Mouse (Mus musculus) embryonic facial prominence, embryonic 11.5 days (tissue): Measurements from ENCODE around the gene Gm45213. TPM values are rescaled to one million over a fixed set of nuclear protein-coding genes. Genes with fewer than 3 reads are reported as not detected.

Experiments used
- ATAC-seq: fragments of 200-750 bp; cut with Nextera tagmentation; replicated peaks from 2 replicates; pipeline ENCODE4 v1.8.0; 2017; ENCODE audit warnings: low read depth; ENCODE audit not compliant: insufficient number of reproducible peaks, low FRiP score, low TSS enrichment
- DNase-seq: peaks from one replicate; pipeline ENCODE4 v3.0.0-alpha.2; 2015; ENCODE audit warnings: low spot score
- H3K27ac ChIP-seq: fragments of 300-500 bp; sonication (generic); replicated peaks from 2 replicates; pipeline ENCODE4 v1.5.1; 2014; ENCODE audit warnings: mild to moderate bottlenecking, low read depth, low read length, control low read depth
- H3K27me3 ChIP-seq: fragments of 300-500 bp; sonication (generic); 2 replicates; pipeline ENCODE4 v1.6.1; 2014; ENCODE audit warnings: mild to moderate bottlenecking, low read length, moderate library complexity, mixed read lengths; ENCODE audit not compliant: control insufficient read depth, insufficient read depth
- H3K36me3 ChIP-seq: fragments of 300-500 bp; sonication (generic); replicated peaks from 2 replicates; pipeline ENCODE4 v1.6.1; 2014; ENCODE audit warnings: low read depth, mild to moderate bottlenecking, low read length, moderate library complexity, mixed read lengths; ENCODE audit not compliant: control insufficient read depth, insufficient read depth
- H3K4me1 ChIP-seq: fragments of 300-500 bp; sonication (generic); 2 replicates; pipeline ENCODE4 v1.6.1; 2014; ENCODE audit warnings: low read length, mixed read lengths; ENCODE audit not compliant: control insufficient read depth, insufficient read depth
- H3K4me2 ChIP-seq: fragments of 300-500 bp; sonication (generic); 2 replicates; pipeline ENCODE4 v1.6.1; 2014; ENCODE audit warnings: low read depth, mild to moderate bottlenecking, control low read depth, low read length, moderate library complexity
- H3K4me3 ChIP-seq: fragments of 300-500 bp; sonication (generic); 2 replicates; pipeline ENCODE4 v1.5.1; 2014; ENCODE audit warnings: low read depth, low read length, control low read depth
- H3K9ac ChIP-seq: fragments of 300-500 bp; sonication (generic); replicated peaks from 2 replicates; pipeline ENCODE4 v1.6.1; 2014; ENCODE audit warnings: mild to moderate bottlenecking, control low read depth, low read length
- H3K9me3 ChIP-seq: fragments of 300-500 bp; sonication (generic); replicated peaks from 2 replicates; pipeline ENCODE4 v1.6.1; 2016; ENCODE audit warnings: mild to moderate bottlenecking, low read length, inconsistent platforms, mixed read lengths; ENCODE audit not compliant: control insufficient read depth
- WGBS: fragments of 180-500 bp; shearing (Covaris S2); extraction: QIAGEN DNeasy Blood & Tissue Kit; methylation state at CpG from one replicate; pipeline ENCODE4 v1.1.7; 2014; 5-methylcytosine and 5-hydroxymethylcytosine counted together
- polyA plus RNA-seq: library from polyadenylated mRNA; unstranded; fragments of >200 nt; fragmentation: Nextera tagmentation; extraction: Ambion mirVana; gene quantifications from 2 replicates; pipeline ENCODE4 v1.2.1, GENCODE M21; 2014

Gm45213 gene
- polyA plus RNA-seq: not detected in 2 replicates

DNA sequence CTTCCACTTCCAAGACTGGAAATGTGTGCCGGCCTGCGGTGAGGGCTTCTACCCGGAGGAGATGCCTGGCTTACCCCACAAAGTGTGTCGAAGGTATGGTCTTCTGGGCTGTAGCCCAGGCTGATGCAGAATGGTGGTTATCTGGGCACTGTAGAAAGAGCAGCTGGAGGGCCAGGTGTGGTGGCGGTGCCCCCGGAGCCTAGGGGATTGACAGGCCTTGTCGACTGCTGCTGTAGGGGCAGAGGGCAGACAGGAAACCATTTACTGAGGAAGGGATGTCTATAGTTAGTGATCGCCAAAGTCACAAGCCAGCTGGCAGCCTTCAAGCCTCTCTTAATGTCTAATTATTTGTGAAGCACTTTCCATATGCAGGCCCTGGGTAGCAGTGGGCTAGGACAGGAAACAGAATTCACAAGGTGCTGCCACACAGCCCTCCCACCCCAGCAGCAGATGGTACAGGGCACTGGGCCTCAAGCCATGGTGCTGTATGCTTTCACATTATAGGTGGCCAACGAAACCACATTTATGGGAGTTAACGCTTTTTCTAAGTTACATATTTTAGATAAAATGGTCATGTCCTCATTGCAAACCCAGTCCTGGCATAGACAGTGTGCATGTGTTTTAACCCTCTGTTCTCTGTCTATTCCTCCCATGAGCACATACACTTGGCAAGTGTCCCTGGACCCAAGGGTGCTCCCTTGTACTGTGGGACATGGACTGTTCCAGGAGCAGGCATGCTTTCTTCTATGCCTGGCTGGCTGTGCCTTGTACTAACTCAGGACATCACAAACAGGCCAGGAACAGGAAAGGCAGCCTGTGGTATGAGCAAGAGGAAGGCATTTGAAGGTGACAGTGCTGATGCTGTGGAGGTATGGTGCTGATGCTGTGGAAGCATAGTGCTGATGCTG lies at the start of gene Gm45213:
Gm45213 (plus strand) TSS at position 51 of the 908 bp plus-strand sequence.
- Histone ChIP-seq H3K27me3 (no peaks in the 10 kb centered on the region), H3K4me1 (no peaks in the 10 kb centered on the region; the same call in 1 of the 2 replicates), H3K27ac (no peak within 1 kb of the TSS), H3K9me3 (no peaks in the 10 kb centered on the region), H3K4me3 (no peak within 1 kb of the TSS), H3K4me2 (no peak within 1 kb of the TSS), H3K36me3 (no peaks in the 10 kb centered on the region), H3K9ac (no peak within 1 kb of the TSS)
- DNase-seq (no peak), ATAC-seq (no peak)
- 71% methylated on average over 10 of the region's 10 CpGs for WGBS

GRCm38 (mm10) chr7:66001035-66001754 lies 42.2 kb upstream of the Gm45213 start:
- ATAC-seq (no peak), DNase-seq (no peak)
- H3K9me3 ChIP-seq: no peaks in the 10 kb centered on the region
- no peaks in the 10 kb centered on the region for H3K4me1 ChIP-seq
- no peak overlapping the region for H3K4me3 ChIP-seq
- WGBS: 86% methylated on average over 16 of the region's 16 CpGs
- no peak overlapping the region for H3K4me2 ChIP-seq
- H3K36me3 ChIP-seq: no peaks in the 10 kb centered on the region
- no peaks in the 10 kb centered on the region for H3K27me3 ChIP-seq
- no peak overlapping the region for H3K27ac ChIP-seq
- no peak overlapping the region for H3K9ac ChIP-seq

DNA sequence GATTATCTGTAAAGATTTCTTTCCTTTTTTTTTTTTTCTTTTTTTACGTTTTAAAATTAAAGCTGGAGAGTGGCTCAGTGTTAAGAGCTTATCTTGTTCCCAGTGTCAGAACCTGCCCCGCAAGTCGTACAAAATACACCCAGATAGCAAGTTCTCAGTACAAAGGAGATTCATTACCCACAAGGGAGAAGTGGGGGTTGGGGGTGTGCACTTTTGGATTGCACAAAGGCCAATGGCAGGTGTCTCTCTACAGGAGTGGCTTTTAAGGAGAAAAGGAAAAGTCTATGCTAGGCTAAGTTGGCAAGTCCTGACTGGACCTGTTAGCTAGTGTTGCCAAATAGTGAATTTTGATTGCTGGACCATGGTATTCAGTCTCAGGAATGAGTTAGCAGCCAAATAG lies 41.6 kb upstream of the Gm45213 start:
- no peak for DNase-seq
- WGBS: 71% methylated on average over 3 of the region's 3 CpGs
- no peaks in the 10 kb centered on the region for H3K36me3 ChIP-seq
- ATAC-seq: no peak
- H3K4me1 ChIP-seq: no peaks in the 10 kb centered on the region
- no peak overlapping the region for H3K27ac ChIP-seq
- no peak overlapping the region for H3K9ac ChIP-seq
- H3K4me2 ChIP-seq: no peak overlapping the region
- H3K27me3 ChIP-seq: no peaks in the 10 kb centered on the region
- no peak overlapping the region for H3K4me3 ChIP-seq
- no peaks in the 10 kb centered on the region for H3K9me3 ChIP-seq

GRCm38 (mm10) chr7:66003447-66003846 lies 40.0 kb upstream of the Gm45213 start:
- H3K4me3 ChIP-seq: no peak overlapping the region
- no peaks in the 10 kb centered on the region for H3K27me3 ChIP-seq
- no peak overlapping the region for H3K9ac ChIP-seq
- H3K4me1 ChIP-seq: no peaks in the 10 kb centered on the region
- H3K36me3 ChIP-seq: no peaks in the 10 kb centered on the region
- ATAC-seq (no peak), DNase-seq (no peak)
- H3K4me2 ChIP-seq: no peak overlapping the region
- H3K9me3 ChIP-seq: no peaks in the 10 kb centered on the region
- WGBS: 90% methylated on average over 5 of the region's 5 CpGs
- no peak overlapping the region for H3K27ac ChIP-seq

- 51% methylated on average over 13 of the region's 13 CpGs for WGBS
- DNase-seq (peak; percentile 63), ATAC-seq (no peak)
- H3K9ac ChIP-seq: no peak overlapping the region
- no peaks in the 10 kb centered on the region for H3K36me3 ChIP-seq
- H3K4me1 ChIP-seq: no peaks in the 10 kb centered on the region
- no peak overlapping the region for H3K4me2 ChIP-seq
- H3K4me3 ChIP-seq: no peak overlapping the region
- no peaks in the 10 kb centered on the region for H3K9me3 ChIP-seq
- H3K27ac ChIP-seq: no peak overlapping the region
- no peaks in the 10 kb centered on the region for H3K27me3 ChIP-seq
Measured at GRCm38 (mm10) chr7:66003865-66004638, 39.4 kb upstream of the Gm45213 start.

DNA sequence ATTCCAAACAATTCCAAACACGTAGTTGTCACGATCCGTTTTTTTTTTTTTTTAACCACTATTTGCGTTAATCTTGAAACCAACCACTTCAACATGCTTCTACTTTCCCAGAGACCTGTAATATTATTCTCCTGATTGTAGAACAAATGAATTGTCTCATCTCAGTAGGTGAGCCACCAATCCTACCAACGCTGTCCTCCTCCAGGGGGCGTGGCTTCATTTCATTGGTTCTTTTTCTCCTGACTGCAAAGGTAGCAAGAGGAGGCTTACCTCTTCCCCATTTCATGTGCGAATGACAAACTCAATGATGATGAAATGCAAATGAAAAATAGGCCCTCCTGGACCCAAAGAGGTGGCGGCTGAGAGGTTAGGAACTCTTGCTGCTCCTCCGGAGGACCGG lies 38.3 kb upstream of the Gm45213 start:
- Histone ChIP-seq H3K9ac (no peak overlapping the region), H3K36me3 (no peaks in the 10 kb centered on the region), H3K9me3 (no peaks in the 10 kb centered on the region), H3K4me3 (no peak overlapping the region), H3K27ac (no peak overlapping the region), H3K27me3 (no peaks in the 10 kb centered on the region), H3K4me2 (no peak overlapping the region), H3K4me1 (no peaks in the 10 kb centered on the region)
- DNase-seq (no peak), ATAC-seq (no peak)
- WGBS: 87% methylated on average over 10 of the region's 10 CpGs

GRCm38 (mm10) chr7:66008161-66008891 lies 35.1 kb upstream of the Gm45213 start:
- no peaks in the 10 kb centered on the region for H3K4me1 ChIP-seq
- no peak for DNase-seq
- no peak overlapping the region for H3K9ac ChIP-seq
- H3K4me3 ChIP-seq: no peak overlapping the region
- H3K27me3 ChIP-seq: no peaks in the 10 kb centered on the region
- H3K36me3 ChIP-seq: no peaks in the 10 kb centered on the region
- H3K4me2 ChIP-seq: no peak overlapping the region
- no peak for ATAC-seq
- no peak overlapping the region for H3K27ac ChIP-seq
- WGBS: 83% methylated on average over 11 of the region's 11 CpGs
- H3K9me3 ChIP-seq: no peaks in the 10 kb centered on the region
